Mouse (Mus musculus) megakaryocyte progenitor cell, adult 5-6 weeks (primary cell): ENCODE measurements around the gene Mxd1. TPM values are rescaled to one million over a fixed set of nuclear protein-coding genes. Genes with fewer than 3 reads are reported as not detected.
A peak's percentile ranks its signal among the peaks of the same experiment; 100 is the strongest.

Experiments used
- ATAC-seq: replicated peaks from 2 replicates; pipeline ENCODE4 v1.8.0; 2016; ENCODE audit warnings: mild to moderate bottlenecking, moderate TSS enrichment, inconsistent platforms; ENCODE audit not compliant: poor library complexity
- total RNA-seq, 2 experiments: library from RNA; stranded (forward) in 1 of 2; stranded (reverse) in 1 of 2; fragments of 157-497, 149-512 nt in 1 of 2; fragments of 200-1000 nt in 1 of 2; gene quantifications; 2 replicates each; pipeline versions ENCODE4 v1.2.3 to v1.2.4; 2015 to 2017

The Mxd1 gene
- total RNA-seq, 2 experiments from 2014 or later, result 17.6 to 18.1 TPM

- ATAC-seq, result no peak
Observed at GRCm38 (mm10) chr6:86653026-86653425, 15.9 kb downstream of the Mxd1 start.

GRCm38 (mm10) chr6:86646143-86646542, 22.8 kb downstream of the Mxd1 start:
- no peak for ATAC-seq

- no peak for ATAC-seq
Observed at GRCm38 (mm10) chr6:86645551-86645950, 23.4 kb downstream of the Mxd1 start.

DNA sequence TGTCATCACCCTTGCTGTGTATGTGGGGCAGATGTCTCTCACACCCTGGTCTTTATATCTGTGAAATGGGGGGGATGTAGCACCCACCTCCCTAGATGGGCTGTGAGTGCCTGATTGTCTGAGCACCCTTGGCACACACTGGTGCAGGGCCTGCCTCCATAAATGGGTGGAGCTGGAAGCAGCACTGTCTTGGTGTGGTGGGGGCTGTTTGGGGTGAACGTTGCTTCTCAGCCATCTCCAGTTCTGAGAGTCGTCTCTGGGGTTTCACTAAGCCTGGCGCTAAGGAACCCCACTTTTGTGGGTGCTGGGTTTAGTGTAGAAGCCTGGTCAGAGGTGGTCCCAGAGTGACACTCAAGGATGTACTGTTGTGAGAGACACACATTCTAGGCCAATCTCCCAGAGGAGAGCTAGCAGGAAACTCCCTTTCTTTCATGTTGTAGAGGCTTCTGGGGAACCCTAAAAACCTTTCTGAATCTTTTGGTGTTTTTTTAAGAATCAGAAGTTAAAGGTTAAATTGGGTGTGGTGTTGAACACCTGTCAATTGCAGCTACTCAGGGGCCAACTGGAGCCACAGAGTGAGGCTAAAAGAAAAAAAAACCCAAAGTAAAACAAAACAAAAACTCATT, 24.1 kb downstream of the Mxd1 start:
- no peak for ATAC-seq

DNA sequence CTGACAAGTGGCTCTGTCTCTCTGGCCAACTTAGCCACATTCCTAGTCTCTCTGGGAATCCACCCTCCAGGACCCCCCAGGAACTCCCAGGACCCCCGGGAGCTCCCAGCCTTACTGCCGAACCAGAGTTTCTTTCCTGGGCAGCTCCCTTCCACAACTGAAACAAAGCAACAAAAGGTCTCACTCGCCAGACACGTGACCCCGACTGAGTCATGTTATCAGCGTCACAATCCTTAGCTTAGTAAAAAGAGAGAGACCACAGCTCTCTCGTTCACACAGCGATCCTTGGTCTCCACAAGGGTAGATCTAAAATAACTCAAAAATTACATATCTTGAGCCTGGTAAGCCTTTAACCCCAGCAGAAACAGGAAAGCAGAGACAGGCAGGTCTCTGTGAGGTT, 27.2 kb downstream of the Mxd1 start:
- ATAC-seq, result no peak

DNA sequence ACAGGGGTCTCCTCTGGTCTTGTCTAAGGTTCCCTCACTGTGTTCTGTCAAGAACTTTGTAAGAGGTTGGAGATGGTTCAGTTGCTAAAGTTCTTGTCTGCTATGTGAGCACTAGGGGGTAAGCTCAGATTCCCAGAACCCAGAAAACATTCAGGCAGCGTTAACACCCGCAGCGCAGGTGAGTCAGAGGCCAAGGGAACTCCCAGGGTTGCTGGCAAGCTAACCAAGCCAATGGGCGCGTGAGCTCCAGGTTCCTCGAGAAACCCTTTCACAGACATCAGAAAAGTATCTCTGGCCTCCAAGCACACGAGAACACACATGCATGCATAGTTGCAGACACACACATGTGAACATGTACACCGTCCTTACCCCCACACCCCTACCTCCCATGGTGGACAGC, 28.2 kb downstream of the Mxd1 start:
- ATAC-seq, result no peak

DNA sequence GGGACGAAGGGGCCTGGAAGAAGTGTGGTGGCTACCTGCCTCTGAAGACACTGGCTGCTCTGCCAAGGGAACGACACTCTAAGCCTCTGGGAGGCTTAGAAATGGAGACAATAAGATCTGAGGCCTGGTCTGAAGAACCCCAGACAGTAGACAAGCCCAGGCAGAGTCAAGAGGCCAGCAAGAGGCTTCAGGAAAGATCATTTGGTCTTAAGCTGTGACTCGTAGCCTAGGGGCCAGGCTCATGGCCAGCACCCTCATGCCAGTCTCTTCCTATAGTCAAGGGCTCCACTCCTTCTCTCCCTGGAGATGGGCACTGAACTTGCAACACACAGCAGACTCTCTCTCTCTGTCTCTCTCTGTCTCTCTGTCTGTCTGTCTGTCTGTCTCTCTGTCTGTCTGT, 28.8 kb downstream of the Mxd1 start:
- no peak for ATAC-seq

GRCm38 (mm10) chr6:86639180-86640160, 29.5 kb downstream of the Mxd1 start:
- ATAC-seq, result peak; percentile 72

- ATAC-seq, result no peak
Observed at GRCm38 (mm10) chr6:86638434-86638833, 30.5 kb downstream of the Mxd1 start.

DNA sequence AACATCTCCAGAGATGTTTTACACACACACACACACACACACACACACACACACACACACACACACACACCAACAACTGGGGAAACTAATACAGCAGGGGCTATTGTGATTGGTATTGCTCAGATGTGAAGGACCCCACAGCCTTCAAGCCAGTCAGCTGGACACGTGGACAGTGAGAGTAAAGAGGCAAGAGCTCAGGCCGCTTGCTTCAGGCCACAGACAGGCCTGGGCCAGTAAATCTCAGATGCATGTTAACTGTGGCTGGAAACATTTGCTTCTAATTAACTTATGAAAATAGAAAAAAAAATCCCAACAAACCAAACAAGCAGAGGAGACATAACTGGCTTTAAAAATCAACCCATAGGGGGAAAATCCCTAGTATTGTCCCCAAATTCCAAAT, 31.1 kb downstream of the Mxd1 start:
- ATAC-seq, result no peak

- peak; percentile 38 for ATAC-seq
Observed at GRCm38 (mm10) chr6:86637171-86637835, 31.7 kb downstream of the Mxd1 start.

DNA sequence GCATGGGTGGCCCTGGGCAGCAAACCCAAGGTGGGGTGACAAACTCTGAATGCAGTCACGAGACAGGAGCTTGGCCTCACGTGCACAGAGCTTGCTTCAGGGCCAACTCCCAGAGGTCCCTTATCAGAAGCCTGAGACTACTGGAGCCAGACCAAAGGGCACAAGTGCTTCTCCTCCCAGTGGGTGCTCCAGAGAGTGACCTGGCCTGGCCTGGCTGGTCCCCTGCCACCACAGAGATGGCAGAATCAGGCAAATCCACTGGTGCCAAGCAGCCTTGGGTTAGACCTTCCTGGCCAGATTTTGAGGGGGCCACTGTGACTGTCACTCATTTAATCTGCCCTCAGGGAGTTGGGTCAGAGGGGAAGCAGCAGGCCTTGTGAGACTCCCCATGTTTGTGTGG, 32.5 kb downstream of the Mxd1 start:
- peak; percentile 27; the same call in 1 of the 2 replicates for ATAC-seq

- ATAC-seq, result no peak
Observed at GRCm38 (mm10) chr6:86630141-86630540, 38.8 kb downstream of the Mxd1 start.

DNA sequence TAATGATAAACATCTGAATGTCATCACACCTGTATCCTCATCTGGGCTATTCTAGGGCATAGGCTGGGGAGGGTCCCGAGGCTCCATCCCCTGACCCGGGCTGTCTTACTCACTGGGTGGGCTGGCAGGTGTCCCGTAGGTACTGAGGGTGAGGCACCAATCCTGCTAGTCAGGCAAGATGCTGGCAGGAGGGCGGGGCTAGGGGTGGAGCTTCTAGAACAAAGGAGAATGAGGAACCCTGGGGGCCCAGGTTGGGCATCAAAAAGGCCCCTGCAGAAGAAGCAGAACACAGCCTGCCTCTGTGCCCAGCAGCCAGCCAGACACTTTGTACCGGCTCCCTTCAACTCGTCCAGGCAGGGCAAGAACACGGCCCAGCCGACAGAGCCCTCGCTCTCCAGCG, 41.0 kb downstream of the Mxd1 start, which contains the start of gene Asprv1:
Gene Asprv1 (plus strand): TSS at position 219 of the 400 bp plus-strand sequence.
- peak; percentile 44; the same call in 1 of the 2 replicates for ATAC-seq

- no peak for ATAC-seq
Observed at GRCm38 (mm10) chr6:86624074-86625030, 44.6 kb downstream of the Mxd1 start.

DNA sequence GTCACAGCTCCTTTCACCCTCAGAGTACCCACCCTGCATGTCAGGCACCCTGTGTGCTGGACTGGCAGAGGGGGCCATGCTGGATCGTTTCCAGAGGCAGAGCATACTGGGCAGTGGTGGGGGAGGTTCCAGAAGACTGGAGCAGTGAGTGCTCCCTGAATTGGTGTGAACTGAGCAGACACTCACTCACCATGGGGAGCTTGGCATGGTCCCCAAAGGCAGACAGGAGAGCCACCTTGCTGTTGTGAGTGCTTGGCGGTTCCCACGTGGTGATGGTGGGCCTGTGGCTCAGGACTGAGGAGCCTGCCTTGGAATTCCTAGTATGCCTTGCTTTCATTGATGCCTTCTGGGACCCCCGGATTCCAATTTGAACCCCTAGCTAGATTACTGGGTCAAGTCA, 45.8 kb downstream of the Mxd1 start:
- no peak for ATAC-seq

GRCm38 (mm10) chr6:86615301-86615700, 53.7 kb downstream of the Mxd1 start:
- ATAC-seq, result no peak

DNA sequence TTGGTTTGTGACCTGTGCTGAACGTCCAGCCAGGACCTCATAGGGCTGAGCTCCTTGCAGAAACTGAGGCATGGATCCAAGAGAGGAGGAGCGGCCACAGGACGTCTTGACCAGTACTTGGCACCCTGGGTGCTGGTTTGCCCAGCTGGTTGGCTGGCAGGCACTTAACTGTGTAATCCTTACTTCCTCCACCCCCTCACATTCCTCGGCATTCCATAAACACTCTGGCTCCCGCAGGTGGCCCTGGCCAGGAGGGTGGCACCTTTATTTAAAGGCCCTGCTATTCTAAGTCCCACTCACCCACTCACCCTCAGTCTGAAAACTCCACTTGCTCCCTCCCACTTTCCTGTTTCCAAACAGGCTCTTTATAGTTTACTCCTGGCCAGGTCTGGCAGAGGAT, 58.2 kb downstream of the Mxd1 start:
- ATAC-seq, result no peak

GRCm38 (mm10) chr6:86609235-86609634, 59.7 kb downstream of the Mxd1 start:
- ATAC-seq, result peak; percentile 80

DNA sequence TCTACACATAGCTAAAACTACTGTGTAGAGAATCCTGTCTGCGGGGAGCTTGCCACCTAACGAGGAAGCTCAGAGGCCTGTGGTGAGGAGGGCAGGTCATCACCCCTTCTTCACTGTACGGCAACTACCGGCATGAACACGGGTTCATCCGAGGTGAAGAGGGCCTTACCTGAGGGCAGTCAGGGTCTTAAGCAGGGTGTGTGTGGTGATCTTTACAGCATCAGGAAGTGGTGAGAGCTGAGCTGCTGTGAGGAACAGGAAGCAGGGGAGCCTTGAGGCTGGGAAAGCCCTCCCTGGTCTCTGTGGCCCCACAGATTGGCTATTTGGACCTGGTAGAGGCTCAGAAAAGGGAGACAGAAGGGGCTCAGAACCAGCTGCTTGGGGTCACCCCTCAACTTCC, 61.5 kb downstream of the Mxd1 start:
- ATAC-seq, result peak; percentile 72
